ENCODE assay signal across 14 mouse cellular contexts in the genomic region with DNA sequence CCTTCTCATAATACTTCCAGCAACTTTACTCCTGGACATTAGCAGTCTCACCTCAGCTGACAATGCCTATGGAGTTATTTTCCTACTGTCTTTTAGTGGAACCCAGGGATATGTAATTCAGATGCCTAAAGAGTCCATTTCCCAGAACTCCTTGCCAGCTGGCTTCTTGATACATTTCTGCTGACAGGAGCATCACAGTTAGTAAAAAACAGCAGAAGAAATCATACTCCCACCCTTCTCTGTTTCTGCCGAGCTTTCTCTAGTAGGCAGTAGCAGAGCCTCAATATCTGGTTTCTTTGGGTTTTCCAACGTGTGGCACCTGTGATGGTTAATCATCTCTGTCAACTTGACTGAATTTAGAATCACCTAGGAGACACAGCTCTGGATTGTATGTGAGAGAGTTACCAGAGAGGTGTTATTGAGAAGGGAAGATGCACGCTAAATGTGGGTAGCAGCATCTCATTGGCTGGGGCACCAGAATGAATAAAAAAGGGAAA.
"Had no signal": no experiment of that assay in that cellular context is flagged by ENCODE, and none has a peak within 500 bp of the region (broad histone marks: within the 10 kb centered on the region; RNA-seq: fewer than 3 reads in every experiment).

No protein-coding gene starts in this region.

- DNase-seq: forebrain, postnatal 0 days; gastrocnemius, adult 2 months; gastrocnemius, postnatal 10 days; gastrocnemius, postnatal 25 days; heart, adult 18-20 months; heart, postnatal 10 days; heart, postnatal 4 days; kidney, adult 18-20 months; kidney, adult 8-10 months; kidney, postnatal 10 days; kidney, postnatal 25 days; kidney, postnatal 4 days; liver; liver, embryonic 13.5 days had no signal
